Mouse (Mus musculus): ENCODE data around the gene Mast3. TPM values are rescaled to one million over a fixed set of nuclear protein-coding genes. Genes with fewer than 3 reads are reported as not detected.
"Not testable (repeated sequence)": the region's sequence is repeated elsewhere in the genome, so short reads cannot be mapped to it uniquely, and the experiment has no call there.

Mast3 gene
- polyA plus RNA-seq, 1 experiment from 2014 or later, result 4.4 TPM

GRCm38 (mm10) chr8:70827010-70827409, 22.2 kb upstream of the Mast3 start:
- no peak overlapping the region for H3K9ac ChIP-seq (ENCODE audit: low read depth, low read length)
- TF ChIP-seq CTCF (IDR thresholded peaks at IDR 0.05; ENCODE audit: low read depth), result peak; percentile 37
- WGBS, result 91% methylated on average over 2 of the region's 2 CpGs
- no peaks in the 10 kb centered on the region for H3K27me3 ChIP-seq (replicated peaks; ENCODE audit: control insufficient read depth, insufficient read depth, low read length)
- no peak for ATAC-seq
- H3K9me3 ChIP-seq (ENCODE audit: control insufficient read depth), result no peaks in the 10 kb centered on the region
- H3K4me3 ChIP-seq (ENCODE audit: low read depth, low read length), result no peak overlapping the region
- no peak overlapping the region for H3K4me2 ChIP-seq (replicated peaks; ENCODE audit: low read depth)
- H3K27ac ChIP-seq (ENCODE audit: low read depth, low read length), result no peak overlapping the region
- H3K4me1 ChIP-seq (replicated peaks; ENCODE audit: control insufficient read depth, insufficient read depth, low read length), result no peaks in the 10 kb centered on the region
- no peaks in the 10 kb centered on the region for H3K36me3 ChIP-seq (ENCODE audit: control insufficient read depth, insufficient read depth)

- WGBS, result 78% methylated on average over 8 of the region's 8 CpGs
- no peak overlapping the region for H3K9ac ChIP-seq (ENCODE audit: low read depth, low read length)
- no peak overlapping the region for H3K4me3 ChIP-seq (ENCODE audit: low read depth, low read length)
- H3K4me2 ChIP-seq (replicated peaks; ENCODE audit: low read depth), result no peak overlapping the region
- TF ChIP-seq CTCF (IDR thresholded peaks at IDR 0.05; ENCODE audit: low read depth), result no peak
- H3K27ac ChIP-seq (ENCODE audit: low read depth, low read length), result no peak overlapping the region
- H3K9me3 ChIP-seq (ENCODE audit: control insufficient read depth), result no peaks in the 10 kb centered on the region
- no peak for ATAC-seq
- H3K36me3 ChIP-seq (ENCODE audit: control insufficient read depth, insufficient read depth), result no peaks in the 10 kb centered on the region
- no peaks in the 10 kb centered on the region for H3K27me3 ChIP-seq (replicated peaks; ENCODE audit: control insufficient read depth, insufficient read depth, low read length)
- no peaks in the 10 kb centered on the region for H3K4me1 ChIP-seq (replicated peaks; ENCODE audit: control insufficient read depth, insufficient read depth, low read length)
These were observed 21.0 kb upstream of the Mast3 start for GRCm38 (mm10) chr8:70825816-70826215.

GRCm38 (mm10) chr8:70823802-70824201, 18.9 kb upstream of the Mast3 start:
- H3K4me1 ChIP-seq (replicated peaks; ENCODE audit: control insufficient read depth, insufficient read depth, low read length), result no peaks in the 10 kb centered on the region
- no peak for TF ChIP-seq CTCF (IDR thresholded peaks at IDR 0.05; ENCODE audit: low read depth)
- no peak overlapping the region for H3K27ac ChIP-seq (ENCODE audit: low read depth, low read length)
- no peak for ATAC-seq
- H3K27me3 ChIP-seq (replicated peaks; ENCODE audit: control insufficient read depth, insufficient read depth, low read length), result 0 out of 2 replicates have a peak, but pooled peaks cover 2% of the 10 kb centered on the region
- no peaks in the 10 kb centered on the region for H3K36me3 ChIP-seq (ENCODE audit: control insufficient read depth, insufficient read depth)
- 85% methylated on average over 7 of the region's 7 CpGs for WGBS
- H3K9ac ChIP-seq (ENCODE audit: low read depth, low read length), result no peak overlapping the region
- H3K4me3 ChIP-seq (ENCODE audit: low read depth, low read length), result no peak overlapping the region
- H3K9me3 ChIP-seq (ENCODE audit: control insufficient read depth), result no peaks in the 10 kb centered on the region
- H3K4me2 ChIP-seq (replicated peaks; ENCODE audit: low read depth), result no peak overlapping the region

- not testable (repeated sequence) for H3K4me1 ChIP-seq (replicated peaks; ENCODE audit: control insufficient read depth, insufficient read depth, low read length); H3K4me2 ChIP-seq (replicated peaks; ENCODE audit: low read depth); H3K9me3 ChIP-seq (ENCODE audit: control insufficient read depth); H3K4me3 ChIP-seq (ENCODE audit: low read depth, low read length); ATAC-seq; H3K9ac ChIP-seq (ENCODE audit: low read depth, low read length); H3K36me3 ChIP-seq (ENCODE audit: control insufficient read depth, insufficient read depth); H3K27ac ChIP-seq (ENCODE audit: low read depth, low read length); H3K27me3 ChIP-seq (replicated peaks; ENCODE audit: control insufficient read depth, insufficient read depth, low read length)
- 89% methylated on average over 3 of the region's 3 CpGs for WGBS
These were observed 17.7 kb upstream of the Mast3 start for GRCm38 (mm10) chr8:70822594-70822993.

DNA sequence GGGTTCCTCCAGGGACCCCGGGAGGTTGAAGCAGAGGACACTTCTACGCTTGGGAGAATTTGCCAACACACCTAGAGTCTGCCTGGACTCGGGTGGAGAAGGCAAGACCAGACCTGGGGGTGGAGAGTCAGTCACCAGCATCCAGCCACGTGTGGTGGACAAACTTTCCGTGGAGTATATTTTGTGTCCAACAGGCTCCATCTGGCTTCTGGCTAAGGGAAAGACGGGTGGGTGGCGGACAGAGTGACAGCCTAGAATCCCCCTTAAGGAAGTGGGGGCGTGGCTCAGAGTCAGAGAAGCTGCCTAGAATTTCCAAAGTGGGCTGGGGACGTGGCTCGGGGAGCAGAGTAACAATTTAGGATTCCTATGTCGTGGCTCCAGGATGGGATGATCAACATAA, 17.1 kb upstream of the Mast3 start:
- no peak overlapping the region for H3K4me3 ChIP-seq (ENCODE audit: low read depth, low read length)
- 45% methylated on average over 11 of the region's 11 CpGs for WGBS
- no peak overlapping the region for H3K9ac ChIP-seq (ENCODE audit: low read depth, low read length)
- no peaks in the 10 kb centered on the region for H3K36me3 ChIP-seq (ENCODE audit: control insufficient read depth, insufficient read depth)
- H3K27me3 ChIP-seq (replicated peaks; ENCODE audit: control insufficient read depth, insufficient read depth, low read length), result 0 out of 2 replicates have a peak, but pooled peaks cover 2% of the 10 kb centered on the region
- no peak overlapping the region for H3K4me2 ChIP-seq (replicated peaks; ENCODE audit: low read depth)
- H3K4me1 ChIP-seq (replicated peaks; ENCODE audit: control insufficient read depth, insufficient read depth, low read length), result peaks cover 1% of the 10 kb centered on the region; the same call in 1 of the 2 replicates
- H3K9me3 ChIP-seq (ENCODE audit: control insufficient read depth), result 0 out of 2 replicates have a peak, but pooled peaks cover 3% of the 10 kb centered on the region
- no peak for TF ChIP-seq CTCF (IDR thresholded peaks at IDR 0.05; ENCODE audit: low read depth)
- no peak overlapping the region for H3K27ac ChIP-seq (ENCODE audit: low read depth, low read length)
- no peak for ATAC-seq

GRCm38 (mm10) chr8:70821399-70821962, 16.6 kb upstream of the Mast3 start:
- 17% methylated on average over 30 of the region's 30 CpGs for WGBS
- no peak for ATAC-seq
- H3K4me2 ChIP-seq (replicated peaks; ENCODE audit: low read depth), result no peak overlapping the region

More at GRCm38 (mm10) chr8:70821399-70821962, 16.6 kb upstream of the Mast3 start:
- 0 out of 2 replicates have a peak, but pooled peaks cover 2% of the 10 kb centered on the region for H3K27me3 ChIP-seq (replicated peaks; ENCODE audit: control insufficient read depth, insufficient read depth, low read length)
- no peak overlapping the region for H3K4me3 ChIP-seq (ENCODE audit: low read depth, low read length)
- no peaks in the 10 kb centered on the region for H3K36me3 ChIP-seq (ENCODE audit: control insufficient read depth, insufficient read depth)
- H3K9me3 ChIP-seq (ENCODE audit: control insufficient read depth), result 0 out of 2 replicates have a peak, but pooled peaks cover 3% of the 10 kb centered on the region
- no peak overlapping the region for H3K27ac ChIP-seq (ENCODE audit: low read depth, low read length)
- peaks cover 5% of the 10 kb centered on the region; the same call in 1 of the 2 replicates for H3K4me1 ChIP-seq (replicated peaks; ENCODE audit: control insufficient read depth, insufficient read depth, low read length)
- peak; percentile 98 for TF ChIP-seq CTCF (IDR thresholded peaks at IDR 0.05; ENCODE audit: low read depth)
- no peak overlapping the region for H3K9ac ChIP-seq (ENCODE audit: low read depth, low read length)
